Mouse (Mus musculus): ENCODE data around the gene Enpep. TPM values are rescaled to one million over a fixed set of nuclear protein-coding genes. Genes with fewer than 3 reads are reported as not detected.
A peak's percentile ranks its signal among the peaks of the same experiment; 100 is the strongest.

Enpep gene
- polyA plus RNA-seq, 1 experiment: 13.4 TPM

- H3K27ac ChIP-seq (replicated peaks; ENCODE audit: low read depth, low read length): peak overlapping the region; percentile 39; the same call in 1 of the 2 replicates
- H3K4me3 ChIP-seq (ENCODE audit: insufficient read depth, low read depth, low read length): no peak overlapping the region
- no peaks in the 10 kb centered on the region for H3K4me1 ChIP-seq (ENCODE audit: control insufficient read depth, insufficient read depth, insufficient read length, low read length)
Measured at GRCm38 (mm10) chr3:129296994-129297393, 35.5 kb downstream of the Enpep start.

GRCm38 (mm10) chr3:129295883-129296282, 36.6 kb downstream of the Enpep start:
- Histone ChIP-seq H3K4me3 (ENCODE audit: insufficient read depth, low read depth, low read length) (no peak overlapping the region), H3K27ac (replicated peaks; ENCODE audit: low read depth, low read length) (no peak overlapping the region), H3K4me1 (ENCODE audit: control insufficient read depth, insufficient read depth, insufficient read length, low read length) (no peaks in the 10 kb centered on the region)

- Histone ChIP-seq H3K4me3 (ENCODE audit: insufficient read depth, low read depth, low read length) (no peak overlapping the region), H3K4me1 (ENCODE audit: control insufficient read depth, insufficient read depth, insufficient read length, low read length) (no peaks in the 10 kb centered on the region; the same call in 1 of the 2 replicates), H3K27ac (replicated peaks; ENCODE audit: low read depth, low read length) (no peak overlapping the region)
Measured at GRCm38 (mm10) chr3:129289536-129289935, 43.0 kb downstream of the Enpep start.

GRCm38 (mm10) chr3:129287140-129287539, 45.4 kb downstream of the Enpep start:
- Histone ChIP-seq H3K27ac (replicated peaks; ENCODE audit: low read depth, low read length) (no peak overlapping the region), H3K4me1 (ENCODE audit: control insufficient read depth, insufficient read depth, insufficient read length, low read length) (no peaks in the 10 kb centered on the region; the same call in 1 of the 2 replicates), H3K4me3 (ENCODE audit: insufficient read depth, low read depth, low read length) (no peak overlapping the region)

GRCm38 (mm10) chr3:129286426-129286825, 46.1 kb downstream of the Enpep start:
- H3K4me1 ChIP-seq (ENCODE audit: control insufficient read depth, insufficient read depth, insufficient read length, low read length): no peaks in the 10 kb centered on the region; the same call in 1 of the 2 replicates
- no peak overlapping the region for H3K27ac ChIP-seq (replicated peaks; ENCODE audit: low read depth, low read length)
- H3K4me3 ChIP-seq (ENCODE audit: insufficient read depth, low read depth, low read length): no peak overlapping the region

GRCm38 (mm10) chr3:129284326-129284725, 48.2 kb downstream of the Enpep start:
- Histone ChIP-seq H3K27ac (replicated peaks; ENCODE audit: low read depth, low read length) (no peak overlapping the region; the same call in 1 of the 2 replicates), H3K4me3 (ENCODE audit: insufficient read depth, low read depth, low read length) (no peak overlapping the region), H3K4me1 (ENCODE audit: control insufficient read depth, insufficient read depth, insufficient read length, low read length) (no peaks in the 10 kb centered on the region; the same call in 1 of the 2 replicates)

- no peaks in the 10 kb centered on the region for H3K4me1 ChIP-seq (ENCODE audit: control insufficient read depth, insufficient read depth, insufficient read length, low read length)
- H3K4me3 ChIP-seq (ENCODE audit: insufficient read depth, low read depth, low read length): no peak overlapping the region
- H3K27ac ChIP-seq (replicated peaks; ENCODE audit: low read depth, low read length): no peak overlapping the region
Measured at GRCm38 (mm10) chr3:129279441-129279840, 53.1 kb downstream of the Enpep start.

GRCm38 (mm10) chr3:129273156-129273831, 59.2 kb downstream of the Enpep start:
- 0 out of 2 replicates have a peak overlapping the region, but pooled peaks have one; percentile 37 for H3K27ac ChIP-seq (replicated peaks; ENCODE audit: low read depth, low read length)
- peaks cover 2% of the 10 kb centered on the region for H3K4me1 ChIP-seq (ENCODE audit: control insufficient read depth, insufficient read depth, insufficient read length, low read length)
- no peak overlapping the region for H3K4me3 ChIP-seq (ENCODE audit: insufficient read depth, low read depth, low read length)

GRCm38 (mm10) chr3:129270044-129270443, 62.5 kb downstream of the Enpep start:
- no peak overlapping the region for H3K4me3 ChIP-seq (ENCODE audit: insufficient read depth, low read depth, low read length)
- peaks cover 2% of the 10 kb centered on the region for H3K4me1 ChIP-seq (ENCODE audit: control insufficient read depth, insufficient read depth, insufficient read length, low read length)
- no peak overlapping the region for H3K27ac ChIP-seq (replicated peaks; ENCODE audit: low read depth, low read length)

- Histone ChIP-seq H3K27ac (replicated peaks; ENCODE audit: low read depth, low read length) (no peak overlapping the region), H3K4me3 (ENCODE audit: insufficient read depth, low read depth, low read length) (no peak overlapping the region), H3K4me1 (ENCODE audit: control insufficient read depth, insufficient read depth, insufficient read length, low read length) (peaks cover 2% of the 10 kb centered on the region)
Measured at GRCm38 (mm10) chr3:129268886-129269683, 63.4 kb downstream of the Enpep start.

GRCm38 (mm10) chr3:129258497-129258896, 74.0 kb downstream of the Enpep start:
- no peaks in the 10 kb centered on the region for H3K4me1 ChIP-seq (ENCODE audit: control insufficient read depth, insufficient read depth, insufficient read length, low read length)
- no peak overlapping the region for H3K27ac ChIP-seq (replicated peaks; ENCODE audit: low read depth, low read length)
- no peak overlapping the region for H3K4me3 ChIP-seq (ENCODE audit: insufficient read depth, low read depth, low read length)

- Histone ChIP-seq H3K27ac (replicated peaks; ENCODE audit: low read depth, low read length) (no peak overlapping the region), H3K4me1 (ENCODE audit: control insufficient read depth, insufficient read depth, insufficient read length, low read length) (no peaks in the 10 kb centered on the region), H3K4me3 (ENCODE audit: insufficient read depth, low read depth, low read length) (no peak overlapping the region)
Measured at GRCm38 (mm10) chr3:129256766-129257165, 75.8 kb downstream of the Enpep start.

- no peak overlapping the region for H3K4me3 ChIP-seq (ENCODE audit: insufficient read depth, low read depth, low read length)
- no peak overlapping the region for H3K27ac ChIP-seq (replicated peaks; ENCODE audit: low read depth, low read length)
- H3K4me1 ChIP-seq (ENCODE audit: control insufficient read depth, insufficient read depth, insufficient read length, low read length): no peaks in the 10 kb centered on the region
Measured at GRCm38 (mm10) chr3:129256283-129256682, 76.2 kb downstream of the Enpep start.

GRCm38 (mm10) chr3:129254246-129254645, 78.3 kb downstream of the Enpep start:
- H3K4me3 ChIP-seq (ENCODE audit: insufficient read depth, low read depth, low read length): no peak overlapping the region
- no peak overlapping the region for H3K27ac ChIP-seq (replicated peaks; ENCODE audit: low read depth, low read length)
- H3K4me1 ChIP-seq (ENCODE audit: control insufficient read depth, insufficient read depth, insufficient read length, low read length): no peaks in the 10 kb centered on the region

GRCm38 (mm10) chr3:129250997-129251396, 81.5 kb downstream of the Enpep start:
- H3K4me3 ChIP-seq (ENCODE audit: insufficient read depth, low read depth, low read length): no peak overlapping the region
- no peaks in the 10 kb centered on the region for H3K4me1 ChIP-seq (ENCODE audit: control insufficient read depth, insufficient read depth, insufficient read length, low read length)
- H3K27ac ChIP-seq (replicated peaks; ENCODE audit: low read depth, low read length): no peak overlapping the region

Data from brown adipose tissue, adult 24 weeks (tissue).